Mouse (Mus musculus) cerebellum, adult 11-12 months (tissue): ENCODE data around the gene 1700001F09Rik.
A peak's percentile ranks its signal among the peaks of the same experiment; 100 is the strongest.
"Not testable (repeated sequence)": the region's sequence is repeated elsewhere in the genome, so short reads cannot be mapped to it uniquely, and the experiment has no call there.

ENCODE experiments used
- DNase-seq: peaks from one replicate; pipeline ENCODE4 v3.0.0; 2022

1700001F09Rik gene

GRCm38 (mm10) chr14:43347711-43348110 lies at the start of gene 1700001F09Rik:
Gene 1700001F09Rik, minus strand, starts transcription at chr14:43347811.
- not testable (repeated sequence) for DNase-seq

GRCm38 (mm10) chr14:43361713-43362112 lies 14.1 kb upstream of the 1700001F09Rik start:
- DNase-seq, result peak; percentile 6

DNA sequence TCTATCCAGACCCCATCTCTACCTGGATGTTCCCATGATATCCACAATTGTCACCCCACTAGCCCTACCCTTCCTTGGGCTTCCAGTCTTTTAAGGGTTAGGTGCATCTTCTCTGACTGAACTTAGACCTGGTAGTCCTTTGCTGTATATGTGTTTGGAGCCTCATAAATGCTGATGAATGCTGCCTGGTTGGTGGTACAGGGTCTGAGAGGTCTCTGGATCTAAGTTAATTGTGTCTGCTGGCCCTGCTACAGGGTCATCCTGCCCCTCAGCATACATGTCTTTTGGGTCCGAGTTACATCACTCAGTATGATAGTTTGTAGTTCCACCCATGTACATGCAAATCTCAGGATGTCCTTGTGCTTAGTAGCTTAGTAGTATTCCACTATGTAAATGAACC lies 11.6 kb upstream of the 1700001F09Rik start:
- DNase-seq, result not testable (repeated sequence)

GRCm38 (mm10) chr14:43357496-43357895 lies 9.9 kb upstream of the 1700001F09Rik start:
- not testable (repeated sequence) for DNase-seq

DNA sequence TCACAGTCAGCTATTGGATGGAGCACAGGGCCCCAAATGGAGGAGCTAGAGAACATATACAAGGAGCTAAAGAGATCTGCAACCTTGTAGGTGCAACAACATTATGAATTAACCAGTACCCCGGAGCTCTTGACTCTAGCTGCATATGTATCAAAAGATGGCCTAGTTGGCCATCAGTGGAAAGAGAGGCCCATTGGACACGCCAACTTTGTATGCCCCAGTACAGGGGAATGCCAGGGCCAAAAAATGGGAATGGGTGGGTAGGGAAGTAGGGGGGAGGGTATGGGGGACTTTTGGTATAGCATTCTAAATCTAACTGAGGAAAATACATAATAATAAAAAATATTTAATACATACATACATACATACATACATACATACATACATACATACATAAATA lies 5.3 kb upstream of the 1700001F09Rik start:
- DNase-seq, result not testable (repeated sequence)

GRCm38 (mm10) chr14:43337646-43338045 lies 10.0 kb downstream of the 1700001F09Rik start:
- not testable (repeated sequence) for DNase-seq

DNA sequence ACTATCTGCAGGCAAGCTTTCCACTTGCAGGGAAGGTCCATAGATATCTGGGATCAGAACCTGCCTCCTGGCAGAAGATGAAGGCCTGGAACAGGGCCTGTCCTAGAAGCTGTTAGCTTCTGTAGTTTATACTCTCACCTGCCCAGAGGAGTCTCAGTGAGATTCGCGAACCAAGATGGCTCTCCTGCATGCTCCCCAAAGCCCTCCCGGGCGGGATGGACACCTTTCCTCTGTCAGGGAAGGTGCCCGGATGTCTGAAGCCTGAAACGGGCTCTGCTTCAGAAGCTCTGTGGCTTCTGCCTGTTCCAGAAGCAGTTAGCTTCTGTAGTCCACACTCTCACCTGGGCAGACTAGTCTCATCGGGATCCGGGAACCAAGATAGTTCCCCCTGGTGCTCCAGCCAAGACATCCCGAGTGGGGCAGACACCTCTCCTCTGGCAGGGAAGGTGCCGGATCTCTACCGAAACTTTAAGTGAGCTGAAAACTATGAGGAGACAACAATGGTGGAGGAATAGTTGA lies 16.2 kb downstream of the 1700001F09Rik start:
- DNase-seq, result not testable (repeated sequence)

DNA sequence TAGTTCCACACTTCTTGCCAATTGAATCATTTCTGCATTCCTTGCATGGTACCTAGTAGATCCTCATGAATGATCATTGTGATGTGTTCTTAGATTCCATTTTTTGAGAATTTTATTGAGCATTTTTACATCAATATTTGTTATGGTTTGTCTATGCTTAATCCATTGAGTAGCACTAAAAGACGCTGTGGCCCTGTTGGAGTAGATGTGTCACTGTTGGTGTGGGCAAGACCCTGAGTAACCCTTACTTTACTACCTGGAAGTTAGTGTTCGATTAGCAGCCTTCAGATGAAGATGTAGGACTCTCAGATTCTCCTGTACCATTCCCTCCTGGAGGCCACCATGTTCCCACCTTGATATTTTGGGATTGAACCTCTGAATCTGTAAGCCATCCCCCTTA lies 19.0 kb downstream of the 1700001F09Rik start:
- DNase-seq, result not testable (repeated sequence)

DNA sequence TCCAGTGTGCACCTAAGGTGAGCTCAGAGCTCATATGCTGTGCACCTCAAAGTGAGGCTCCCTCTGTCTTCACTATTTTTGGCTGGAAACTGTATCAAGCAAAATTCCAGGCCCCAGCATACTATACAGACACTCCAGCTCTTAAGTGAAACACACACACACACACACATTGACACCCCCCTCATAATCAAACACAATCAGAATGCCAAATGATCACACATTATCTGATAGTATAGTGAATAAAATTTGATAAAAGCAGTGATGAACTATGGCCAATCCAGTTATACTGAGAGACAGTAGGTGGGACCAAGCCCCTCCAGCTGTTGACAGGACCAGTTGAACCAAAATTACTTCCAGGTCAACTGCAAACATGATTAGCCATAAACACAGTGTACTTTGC lies 28.1 kb downstream of the 1700001F09Rik start:
- not testable (repeated sequence) for DNase-seq

GRCm38 (mm10) chr14:43293503-43293902 lies 54.1 kb downstream of the 1700001F09Rik start, which contains the start of gene Gm8127:
Gene Gm8127, minus strand, starts transcription at chr14:43293832.
- DNase-seq, result not testable (repeated sequence)
